Mouse (Mus musculus): ENCODE measurements around the gene Rtl1. TPM values are rescaled to one million over a fixed set of nuclear protein-coding genes. Genes with fewer than 3 reads are reported as not detected.

The Rtl1 gene
- polyA plus RNA-seq (2015; fragmentation: Nextera tagmentation; extraction: Ambion mirVana): 2.9 and 3.1 TPM in 2 replicates

GRCm38 (mm10) chr12:109600230-109600629 is at the start of gene Rtl1:
Gene Rtl1 (minus strand): TSS chr12:109600330.
- Histone ChIP-seq H3K27ac (no peak within 1 kb of the TSS), H3K9ac (no peak within 1 kb of the TSS), H3K4me3 (no peak within 1 kb of the TSS), H3K9me3 (no peaks in the 10 kb centered on the region), H3K4me2 (replicated peaks) (no peak within 1 kb of the TSS), H3K36me3 (peaks cover 45% of the 10 kb centered on the region), H3K27me3 (no peaks in the 10 kb centered on the region), H3K4me1 (peaks cover 38% of the 10 kb centered on the region)
- no peak for ATAC-seq (ENCODE audit: low FRiP score, low read depth)
- WGBS: 84% methylated on average over 7 of the region's 7 CpGs

GRCm38 (mm10) chr12:109640560-109641167 is 40.5 kb upstream of the Rtl1 start:
- no peak overlapping the region for H3K9ac ChIP-seq
- no peak for ATAC-seq (ENCODE audit: low FRiP score, low read depth)
- WGBS: 57% methylated on average over 3 of the region's 3 CpGs

GRCm38 (mm10) chr12:109632035-109632434 is 31.9 kb upstream of the Rtl1 start:
- Histone ChIP-seq H3K9ac (no peak overlapping the region), H3K4me3 (no peak overlapping the region), H3K9me3 (no peaks in the 10 kb centered on the region), H3K36me3 (peaks cover 16% of the 10 kb centered on the region; the same call in 1 of the 2 replicates), H3K27me3 (no peaks in the 10 kb centered on the region), H3K4me1 (no peaks in the 10 kb centered on the region), H3K4me2 (replicated peaks) (no peak overlapping the region), H3K27ac (no peak overlapping the region)
- WGBS: 55% methylated on average over 3 of the region's 3 CpGs
- ATAC-seq (ENCODE audit: low FRiP score, low read depth): no peak

More at GRCm38 (mm10) chr12:109640560-109641167, 40.5 kb upstream of the Rtl1 start:
- H3K4me2 ChIP-seq (replicated peaks): no peak overlapping the region
- H3K9me3 ChIP-seq: no peaks in the 10 kb centered on the region
- peaks cover 12% of the 10 kb centered on the region for H3K36me3 ChIP-seq
- H3K27ac ChIP-seq: no peak overlapping the region
- no peaks in the 10 kb centered on the region for H3K4me1 ChIP-seq
- H3K4me3 ChIP-seq: no peak overlapping the region
- no peaks in the 10 kb centered on the region for H3K27me3 ChIP-seq

GRCm38 (mm10) chr12:109628887-109629286 is 28.8 kb upstream of the Rtl1 start:
- Histone ChIP-seq H3K27me3 (no peaks in the 10 kb centered on the region), H3K9ac (no peak overlapping the region), H3K27ac (no peak overlapping the region), H3K4me3 (no peak overlapping the region), H3K36me3 (peaks cover 23% of the 10 kb centered on the region), H3K4me2 (replicated peaks) (no peak overlapping the region), H3K9me3 (no peaks in the 10 kb centered on the region), H3K4me1 (no peaks in the 10 kb centered on the region)
- no peak for ATAC-seq (ENCODE audit: low FRiP score, low read depth)
- 95% methylated on average over 1 of the region's 1 CpGs for WGBS

- Histone ChIP-seq H3K36me3 (peaks cover 17% of the 10 kb centered on the region), H3K4me2 (replicated peaks) (no peak overlapping the region), H3K4me1 (no peaks in the 10 kb centered on the region), H3K27ac (no peak overlapping the region), H3K9me3 (no peaks in the 10 kb centered on the region), H3K9ac (no peak overlapping the region), H3K27me3 (no peaks in the 10 kb centered on the region), H3K4me3 (no peak overlapping the region)
- WGBS: 91% methylated on average over 5 of the region's 5 CpGs
- no peak for ATAC-seq (ENCODE audit: low FRiP score, low read depth)
Measured at GRCm38 (mm10) chr12:109626910-109627309, 26.8 kb upstream of the Rtl1 start.

GRCm38 (mm10) chr12:109620196-109620595 is 20.1 kb upstream of the Rtl1 start:
- Histone ChIP-seq H3K27me3 (no peaks in the 10 kb centered on the region), H3K36me3 (peaks cover 46% of the 10 kb centered on the region), H3K4me1 (no peaks in the 10 kb centered on the region; the same call in 1 of the 2 replicates), H3K4me2 (replicated peaks) (no peak overlapping the region), H3K9me3 (no peaks in the 10 kb centered on the region), H3K4me3 (no peak overlapping the region), H3K9ac (no peak overlapping the region), H3K27ac (no peak overlapping the region)
- ATAC-seq (ENCODE audit: low FRiP score, low read depth): no peak
- 86% methylated on average over 3 of the region's 3 CpGs for WGBS

GRCm38 (mm10) chr12:109617993-109618392 is 17.9 kb upstream of the Rtl1 start:
- 83% methylated on average over 14 of the region's 14 CpGs for WGBS
- H3K36me3 ChIP-seq: peaks cover 53% of the 10 kb centered on the region
- H3K9ac ChIP-seq: no peak overlapping the region
- H3K27me3 ChIP-seq: peaks cover 8% of the 10 kb centered on the region
- no peak overlapping the region for H3K4me2 ChIP-seq (replicated peaks)
- no peaks in the 10 kb centered on the region for H3K9me3 ChIP-seq
- 0 out of 2 replicates have a peak, but pooled peaks have one; percentile 30 for ATAC-seq (ENCODE audit: low FRiP score, low read depth)
- peaks cover 12% of the 10 kb centered on the region for H3K4me1 ChIP-seq
- H3K27ac ChIP-seq: no peak overlapping the region
- no peak overlapping the region for H3K4me3 ChIP-seq

- no peak overlapping the region for H3K27ac ChIP-seq
- peaks cover 58% of the 10 kb centered on the region for H3K36me3 ChIP-seq
- H3K27me3 ChIP-seq: peaks cover 8% of the 10 kb centered on the region
- H3K4me3 ChIP-seq: no peak overlapping the region
- H3K9me3 ChIP-seq: no peaks in the 10 kb centered on the region
- no peak for ATAC-seq (ENCODE audit: low FRiP score, low read depth)
- H3K9ac ChIP-seq: no peak overlapping the region; the same call in 1 of the 2 replicates
- 44% methylated on average over 15 of the region's 15 CpGs for WGBS
- H3K4me1 ChIP-seq: peaks cover 18% of the 10 kb centered on the region
- peak overlapping the region; percentile 41 for H3K4me2 ChIP-seq (replicated peaks)
Measured at GRCm38 (mm10) chr12:109617126-109617525, 17.0 kb upstream of the Rtl1 start.

- Histone ChIP-seq H3K36me3 (peaks cover 64% of the 10 kb centered on the region), H3K4me3 (no peak overlapping the region), H3K4me2 (replicated peaks) (no peak overlapping the region), H3K9me3 (peaks cover 11% of the 10 kb centered on the region; the same call in 1 of the 2 replicates), H3K27ac (no peak overlapping the region), H3K4me1 (peaks cover 18% of the 10 kb centered on the region), H3K27me3 (peaks cover 8% of the 10 kb centered on the region), H3K9ac (no peak overlapping the region)
- ATAC-seq (ENCODE audit: low FRiP score, low read depth): no peak
- 72% methylated on average over 8 of the region's 8 CpGs for WGBS
Measured at GRCm38 (mm10) chr12:109615371-109615770, 15.2 kb upstream of the Rtl1 start.

GRCm38 (mm10) chr12:109614416-109614815 is 14.3 kb upstream of the Rtl1 start:
- Histone ChIP-seq H3K36me3 (peaks cover 70% of the 10 kb centered on the region), H3K4me3 (no peak overlapping the region), H3K9ac (no peak overlapping the region), H3K27me3 (peaks cover 10% of the 10 kb centered on the region), H3K4me1 (peaks cover 18% of the 10 kb centered on the region), H3K4me2 (replicated peaks) (0 out of 2 replicates have a peak overlapping the region, but pooled peaks have one; percentile 7), H3K9me3 (peaks cover 11% of the 10 kb centered on the region; the same call in 1 of the 2 replicates), H3K27ac (no peak overlapping the region)
- ATAC-seq (ENCODE audit: low FRiP score, low read depth): no peak
- 25% methylated on average over 10 of the region's 10 CpGs for WGBS

GRCm38 (mm10) chr12:109612392-109613385 is 12.6 kb upstream of the Rtl1 start:
- 40% methylated on average over 34 of the region's 34 CpGs for WGBS
- no peak for ATAC-seq (ENCODE audit: low FRiP score, low read depth)
- Histone ChIP-seq H3K9me3 (peaks cover 11% of the 10 kb centered on the region; the same call in 1 of the 2 replicates), H3K4me1 (peaks cover 25% of the 10 kb centered on the region), H3K36me3 (peaks cover 76% of the 10 kb centered on the region), H3K27ac (no peak overlapping the region), H3K9ac (no peak overlapping the region), H3K4me2 (replicated peaks) (peak overlapping the region; percentile 51), H3K27me3 (peaks cover 10% of the 10 kb centered on the region), H3K4me3 (peak overlapping the region; percentile 23)
